Mouse (Mus musculus) cerebellum, postnatal 14 days (tissue): ENCODE measurements around the gene Ccdc33.
A peak's percentile ranks its signal among the peaks of the same experiment; 100 is the strongest.

Experiments used
- DNase-seq, 2 experiments: peaks; one replicate each; pipeline ENCODE4 v3.0.0; 2021; ENCODE audit warnings: mixed read lengths in 2 of 2

Gene Ccdc33

DNA sequence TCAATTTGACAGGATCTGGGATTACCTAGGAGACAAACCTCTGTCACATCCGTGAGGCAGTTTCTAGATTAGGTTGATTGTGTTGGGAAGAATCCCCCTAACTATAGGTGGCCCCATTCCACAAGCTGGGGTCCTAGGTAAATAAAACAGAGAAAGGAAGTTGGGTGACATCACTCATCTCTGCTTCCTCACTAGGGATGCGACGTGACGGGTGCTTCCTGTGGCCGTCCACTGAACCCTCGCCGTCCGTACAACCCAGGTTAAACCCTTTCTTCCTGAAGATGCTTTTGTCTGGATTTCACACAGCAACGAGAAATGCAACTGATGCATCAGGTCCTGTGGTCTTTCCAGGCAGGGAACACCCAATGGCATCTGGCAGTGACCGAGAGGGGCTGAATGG is 71.6 kb downstream of the Ccdc33 start:
- no peak for DNase-seq

GRCm38 (mm10) chr9:58045646-58046045 is 73.0 kb downstream of the Ccdc33 start:
- no peak for DNase-seq

DNA sequence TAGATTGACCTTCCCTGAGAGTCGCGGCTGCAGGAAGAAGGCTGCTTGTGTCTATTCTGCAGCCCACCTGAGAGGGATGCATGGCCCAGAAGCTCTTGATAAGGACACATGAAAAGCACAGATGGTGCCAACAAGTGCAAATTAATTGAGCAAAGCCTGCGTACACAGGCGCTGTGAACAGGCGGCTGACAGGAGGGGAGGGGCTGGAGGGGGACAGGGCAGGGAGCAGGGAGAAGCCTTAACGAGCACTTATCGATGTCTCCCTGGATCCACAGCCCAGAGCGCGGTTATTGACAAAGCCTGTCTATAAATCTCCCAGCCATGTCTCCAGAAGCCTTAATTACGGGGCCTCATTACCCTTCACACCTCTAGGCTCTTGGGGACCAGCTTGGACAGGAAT is 73.8 kb downstream of the Ccdc33 start:
- DNase-seq, result peak in 1 of 2 experiments; percentile 53

GRCm38 (mm10) chr9:58043496-58044017 is 75.1 kb downstream of the Ccdc33 start:
- no peak for DNase-seq

DNA sequence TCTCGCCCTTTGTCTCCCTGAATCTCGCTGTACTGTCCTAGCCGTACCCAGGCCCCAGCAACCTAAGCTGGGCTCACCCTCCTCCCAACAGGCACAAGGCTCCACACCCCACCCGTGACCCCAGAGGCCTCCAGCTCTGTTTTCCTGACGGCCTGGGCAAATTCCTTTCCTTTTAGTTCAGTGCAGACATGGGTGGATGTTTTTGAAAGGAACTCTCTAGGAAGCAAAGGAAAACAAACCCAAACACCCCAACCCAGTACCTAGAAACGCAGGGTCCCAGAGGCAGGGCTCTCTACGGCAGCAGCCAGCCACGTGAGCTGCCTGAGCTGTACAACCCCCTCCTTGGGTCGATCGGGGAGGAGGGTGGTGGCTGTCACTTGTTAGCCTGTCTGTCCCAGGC is 76.2 kb downstream of the Ccdc33 start:
- no peak for DNase-seq

DNA sequence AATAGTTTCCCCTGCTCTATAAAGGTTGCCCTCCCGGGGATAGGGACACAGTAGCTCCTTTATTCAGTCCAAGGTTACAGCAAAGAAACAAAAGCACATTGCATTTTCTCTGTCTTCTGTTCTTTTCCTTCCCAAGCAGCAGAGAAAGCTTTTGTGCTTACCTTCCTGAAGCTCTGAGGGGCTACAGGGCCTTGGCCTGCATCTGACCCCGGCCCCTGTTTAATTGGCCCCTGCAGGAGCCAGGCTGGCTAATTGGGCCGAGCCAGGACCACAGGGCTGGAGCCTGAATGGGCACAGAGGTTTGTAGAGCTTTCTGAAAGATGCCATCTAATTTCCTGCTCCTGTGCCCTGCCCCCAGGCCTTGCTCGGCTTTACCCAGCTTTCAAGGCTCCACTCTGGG is 77.6 kb downstream of the Ccdc33 start:
- DNase-seq, result no peak

DNA sequence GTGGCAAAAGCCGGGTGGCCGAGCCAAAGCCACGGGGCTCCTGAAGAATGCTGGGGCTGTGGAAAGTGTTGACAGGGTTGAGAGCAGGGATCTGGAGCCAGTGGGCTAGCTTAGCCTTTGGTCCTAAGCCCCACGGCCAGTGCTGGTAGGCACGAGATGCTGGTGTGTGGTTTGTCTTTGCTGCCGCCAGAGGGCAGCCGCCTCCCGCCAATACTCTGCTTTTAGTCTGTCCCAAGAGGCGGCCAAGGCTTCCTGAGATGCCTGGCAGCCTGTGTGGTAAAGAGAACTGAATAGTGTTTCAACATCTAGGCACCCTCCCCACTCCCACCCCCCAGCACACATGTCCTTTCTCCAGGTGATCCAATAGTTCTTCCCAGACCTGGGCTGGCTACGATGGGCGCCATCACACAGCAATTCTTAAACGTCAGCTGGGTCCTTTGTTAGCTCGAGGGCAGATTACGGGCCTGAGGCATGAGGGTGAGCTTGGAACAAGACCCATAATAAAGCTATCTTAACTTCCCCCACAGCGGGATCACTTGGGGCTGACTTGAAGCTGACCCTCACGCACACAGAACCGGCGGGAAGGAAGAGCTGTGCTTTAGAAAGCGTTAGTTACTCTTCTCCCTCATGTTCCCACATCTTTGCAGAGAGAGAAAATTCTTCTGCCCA is 80.0 kb downstream of the Ccdc33 start:
- DNase-seq, result peak; percentile 88 to 89

- no peak for DNase-seq
Measured at GRCm38 (mm10) chr9:58036961-58037360, 81.7 kb downstream of the Ccdc33 start.

DNA sequence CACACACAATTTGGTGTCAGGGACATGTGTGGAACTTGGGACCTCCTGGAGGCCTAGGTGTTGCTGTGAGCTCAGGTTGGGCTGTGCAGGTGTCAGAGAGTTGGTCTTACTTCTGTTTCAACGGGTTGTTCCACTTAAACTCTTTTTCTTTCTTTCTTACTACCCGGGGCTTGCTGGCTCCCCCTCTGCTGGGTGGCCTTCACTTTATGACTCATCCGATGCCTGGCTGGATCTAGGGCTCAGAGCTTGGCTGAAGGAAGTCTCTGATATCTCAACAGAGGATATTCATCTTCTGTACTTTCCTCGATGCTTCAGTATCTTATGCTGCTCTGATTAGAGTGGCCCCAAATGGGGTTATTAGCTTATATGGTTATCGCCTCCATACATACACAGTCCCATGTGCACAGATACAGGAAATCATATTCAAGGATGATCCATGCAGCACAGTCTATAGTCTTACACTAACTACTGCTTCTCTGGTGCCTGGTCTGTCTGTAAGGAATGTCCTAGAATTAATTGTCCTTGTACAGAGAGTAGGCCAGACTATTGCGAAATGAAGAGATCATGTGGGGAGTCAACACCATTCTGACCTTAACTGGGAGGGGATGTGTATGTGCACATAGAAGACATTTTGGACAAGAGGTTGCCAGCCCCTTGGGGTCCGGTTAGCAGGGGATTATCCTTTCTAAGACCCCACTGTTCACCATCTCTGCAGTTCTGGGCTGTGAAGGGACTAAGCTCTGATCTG is 82.5 kb downstream of the Ccdc33 start:
- no peak for DNase-seq

DNA sequence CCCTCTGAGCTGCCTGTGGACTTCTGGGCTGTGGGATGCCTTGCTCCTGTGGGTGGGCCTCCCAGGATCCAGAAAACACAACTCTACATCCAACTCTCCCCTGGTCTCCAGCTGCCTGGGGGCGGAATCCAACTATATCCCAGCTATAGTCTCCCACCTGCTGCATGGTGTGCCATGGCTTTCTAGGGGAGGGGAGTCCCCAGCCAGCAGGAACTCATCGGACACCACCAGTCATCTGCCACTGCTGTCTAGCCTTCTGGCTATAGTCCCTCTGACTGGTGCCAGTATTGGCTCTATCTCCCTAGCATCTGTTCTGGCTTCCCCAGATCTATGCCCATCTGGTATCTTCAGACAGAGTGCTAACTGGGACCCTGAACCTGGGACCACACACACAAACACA is 83.1 kb downstream of the Ccdc33 start:
- peak; percentile 65 to 71 for DNase-seq

DNA sequence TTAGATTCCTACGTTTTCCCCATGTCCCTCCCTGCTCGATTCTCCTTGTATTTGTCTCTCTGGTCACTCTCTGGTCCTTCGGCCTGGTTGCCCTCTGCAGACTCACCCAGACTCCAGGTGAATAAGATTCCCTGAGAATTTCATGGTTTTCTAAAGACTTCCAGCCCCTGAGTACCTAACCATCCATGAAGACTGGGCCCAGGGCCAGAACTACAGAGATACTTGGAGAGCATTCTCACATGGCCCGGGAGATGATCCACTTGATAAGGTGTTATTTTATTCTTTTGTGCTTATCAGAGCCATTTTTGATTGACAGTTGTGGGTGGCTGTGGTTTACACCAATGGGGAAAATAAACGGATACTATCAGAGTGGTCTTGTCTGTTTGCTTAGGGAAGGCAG is 86.7 kb downstream of the Ccdc33 start:
- DNase-seq, result peak; percentile 61 to 77

DNA sequence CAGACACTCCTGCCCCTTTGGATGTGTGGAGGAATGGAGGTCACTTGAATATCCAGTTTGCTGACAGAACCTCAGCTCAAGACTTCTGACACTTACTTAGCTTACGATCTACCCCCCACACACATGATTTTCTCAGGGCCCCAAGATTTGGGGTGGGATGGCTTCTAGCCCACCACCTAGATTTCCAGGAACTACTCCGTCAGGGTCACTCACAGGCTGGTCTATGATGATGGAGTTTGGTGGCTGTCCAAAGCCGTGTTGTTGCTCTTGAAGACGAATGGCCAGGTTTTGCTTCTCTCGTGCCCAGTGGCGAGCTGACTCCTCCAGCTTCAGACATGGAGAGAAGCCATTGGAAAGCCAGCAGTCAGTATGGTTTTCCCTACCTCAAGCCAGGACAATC is 89.0 kb downstream of the Ccdc33 start:
- no peak for DNase-seq

DNA sequence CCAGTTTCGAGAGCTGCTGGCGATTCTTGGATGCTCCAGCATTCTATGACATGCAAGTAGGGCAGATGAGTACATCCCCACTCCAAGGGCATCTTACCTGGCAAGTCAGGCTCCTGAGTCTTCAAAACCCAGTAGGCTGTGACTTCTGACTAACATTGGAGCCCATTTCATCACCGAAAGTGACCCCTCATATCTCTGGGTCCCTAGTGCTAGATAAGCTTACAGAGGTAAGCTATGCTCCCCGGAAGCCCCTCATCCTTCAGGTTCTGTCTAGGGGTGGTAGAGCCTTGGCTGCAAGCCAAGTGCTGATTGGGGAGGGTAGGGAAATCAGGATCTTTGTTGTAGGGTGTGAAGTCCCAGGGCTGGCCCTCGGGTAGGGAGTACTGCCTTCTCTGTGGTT is 89.8 kb downstream of the Ccdc33 start:
- no peak for DNase-seq

GRCm38 (mm10) chr9:58027426-58028180 is 91.0 kb downstream of the Ccdc33 start:
- DNase-seq, result peak; percentile 49 to 68

- no peak for DNase-seq
Measured at GRCm38 (mm10) chr9:58025995-58026394, 92.6 kb downstream of the Ccdc33 start.

- no peak for DNase-seq
Measured at GRCm38 (mm10) chr9:58018385-58018784, 100.2 kb downstream of the Ccdc33 start.

DNA sequence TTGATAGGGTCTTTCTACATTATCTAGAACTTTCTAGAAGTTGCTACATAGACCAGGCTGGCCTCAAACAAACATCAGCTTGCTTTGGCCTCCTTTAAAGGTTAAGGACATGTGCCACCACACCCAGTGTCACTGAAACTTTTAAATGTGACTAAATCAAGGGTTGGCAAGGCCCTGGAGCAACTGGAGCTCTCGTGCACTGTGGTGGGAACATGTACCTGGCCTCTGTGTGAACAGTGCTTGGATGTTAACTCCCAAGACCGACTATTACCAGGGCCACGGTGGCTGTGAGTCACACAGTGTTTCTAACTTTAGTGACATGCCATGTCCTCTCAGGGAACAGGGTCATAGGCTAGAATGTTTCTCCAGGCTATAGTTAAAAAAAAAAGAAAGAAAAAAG is 101.7 kb downstream of the Ccdc33 start:
- DNase-seq, result no peak

GRCm38 (mm10) chr9:58015856-58016255 is 102.8 kb downstream of the Ccdc33 start:
- no peak for DNase-seq

GRCm38 (mm10) chr9:58014393-58015160 is 104.0 kb downstream of the Ccdc33 start:
- no peak for DNase-seq

DNA sequence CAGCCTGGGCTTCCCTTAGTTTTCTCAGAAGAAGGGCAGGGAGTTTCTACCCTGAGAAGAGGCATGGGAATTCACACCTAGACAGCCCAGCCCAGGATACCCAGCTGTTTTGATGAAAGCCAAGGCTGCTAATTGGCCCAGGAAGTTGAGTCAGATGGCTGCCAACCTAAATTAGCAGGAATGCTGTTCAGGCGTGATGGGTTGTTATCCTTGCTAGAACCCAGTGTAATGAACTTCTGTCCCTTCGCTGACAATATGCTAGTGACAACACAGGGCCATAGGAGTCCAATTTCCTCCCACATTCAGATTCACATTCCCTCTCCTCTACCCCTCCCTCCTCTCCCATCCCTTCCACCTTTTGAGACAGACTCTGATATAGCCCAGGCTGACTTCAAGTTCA is 105.7 kb downstream of the Ccdc33 start:
- peak in 1 of 2 experiments; percentile 46 for DNase-seq

- DNase-seq, result no peak
Measured at GRCm38 (mm10) chr9:58012486-58012885, 106.1 kb downstream of the Ccdc33 start.

DNA sequence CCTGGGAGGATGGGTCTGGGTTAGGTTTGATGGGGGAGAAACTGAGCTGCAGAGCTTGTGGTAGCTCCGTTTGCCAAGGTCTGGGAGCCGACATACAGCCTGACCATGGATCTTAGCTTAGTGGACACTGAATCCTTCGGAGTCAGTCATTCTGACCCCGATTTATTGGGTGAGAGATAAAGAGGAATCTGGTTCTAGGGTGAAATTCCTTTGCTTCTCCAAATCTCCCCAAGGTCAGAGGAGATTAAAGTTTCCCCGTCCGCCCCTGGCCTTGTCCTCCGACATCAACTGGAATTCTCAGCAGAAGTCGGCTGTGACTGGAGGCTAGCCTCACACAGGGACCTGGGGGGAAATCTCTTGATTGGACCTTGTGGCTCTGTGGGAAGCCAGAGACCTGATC is 107.1 kb downstream of the Ccdc33 start:
- no peak for DNase-seq

- DNase-seq, result no peak
Measured at GRCm38 (mm10) chr9:58011027-58011426, 107.6 kb downstream of the Ccdc33 start.
